Mouse (Mus musculus) erythroblast, adult 5-6 weeks (primary cell): ENCODE data around the gene Dpep3. TPM values are rescaled to one million over a fixed set of nuclear protein-coding genes. Genes with fewer than 3 reads are reported as not detected.
"Not testable (repeated sequence)": the region's sequence is repeated elsewhere in the genome, so short reads cannot be mapped to it uniquely, and the experiment has no call there.

Experiments
- ATAC-seq: replicated peaks from 2 replicates; pipeline ENCODE4 v1.8.0; 2016; ENCODE audit warnings: moderate number of reproducible peaks, mild to moderate bottlenecking, moderate TSS enrichment, inconsistent platforms; ENCODE audit not compliant: poor library complexity, low FRiP score, severe bottlenecking
- total RNA-seq, 2 experiments: library from RNA; stranded (forward) in 1 of 2; stranded (reverse) in 1 of 2; fragments of 150-400 nt in 1 of 2; fragments of 200-764, 138-1000 nt in 1 of 2; gene quantifications; 2 replicates each; pipeline versions ENCODE4 v1.2.3 to v1.2.4; 2015 to 2017; ENCODE audit warnings: low replicate concordance in 2 of 2

The Dpep3 gene
- total RNA-seq (2015; ENCODE audit: low replicate concordance) (not detected in 2 replicates), total RNA-seq (2017; ENCODE audit: low replicate concordance) (not detected in 2 replicates)

GRCm38 (mm10) chr8:105979325-105979724 is at the start of gene Dpep3:
TSS of gene Dpep3 (minus strand) at chr8:105979429.
- no peak for ATAC-seq

- ATAC-seq, result peak; percentile 92
Observed at GRCm38 (mm10) chr8:106022483-106022882, 43.3 kb upstream of the Dpep3 start.

GRCm38 (mm10) chr8:106018039-106018438 is 38.8 kb upstream of the Dpep3 start:
- peak; percentile 57; the same call in 1 of the 2 replicates for ATAC-seq

- peak; percentile 48; the same call in 1 of the 2 replicates for ATAC-seq
Observed at GRCm38 (mm10) chr8:106017130-106017529, 37.9 kb upstream of the Dpep3 start.

DNA sequence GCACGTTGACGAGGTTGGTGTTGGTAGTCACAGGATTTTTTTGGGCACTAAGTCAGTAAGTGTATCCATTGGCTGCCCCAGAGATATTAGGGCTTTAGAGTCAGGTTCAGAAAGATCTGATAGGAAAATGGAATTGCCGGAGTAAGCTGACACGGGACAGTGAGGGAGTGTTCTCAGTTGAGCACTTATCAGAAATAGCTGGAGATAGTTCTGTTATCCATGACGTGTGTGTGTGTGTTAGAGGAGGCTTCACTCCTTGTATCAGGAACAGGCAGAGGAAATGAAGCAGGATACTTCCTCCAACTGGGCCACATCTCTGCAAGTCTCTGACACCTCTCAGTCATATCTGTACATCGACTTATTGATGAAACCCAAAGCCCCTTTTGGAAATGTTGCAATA is 37.1 kb upstream of the Dpep3 start:
- ATAC-seq, result no peak

GRCm38 (mm10) chr8:106012203-106012602 is 33.0 kb upstream of the Dpep3 start:
- 0 out of 2 replicates have a peak, but pooled peaks have one; percentile 21 for ATAC-seq

DNA sequence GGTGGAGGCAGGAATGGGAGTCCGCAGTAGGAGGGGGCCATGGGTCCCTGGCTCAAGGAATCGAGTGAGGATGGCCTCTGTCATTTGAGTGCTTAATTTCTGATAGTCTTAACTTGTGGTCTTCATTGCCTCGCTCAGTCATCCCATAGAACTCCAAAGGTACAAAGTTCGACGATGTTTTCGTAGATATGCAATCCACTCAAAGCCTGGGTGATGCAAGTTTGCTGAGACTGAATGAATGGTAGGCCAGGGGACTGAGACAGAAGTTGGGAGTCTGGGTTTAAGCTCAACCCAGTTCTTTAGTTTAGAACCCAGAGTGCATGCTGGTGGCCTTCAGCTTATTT is 32.4 kb upstream of the Dpep3 start, which contains the start of gene Ddx28:
TSS of gene Ddx28 (minus strand) at position 240 of the 344 bp plus-strand sequence.
- no peak; the same call in 1 of the 2 replicates for ATAC-seq

- peak; percentile 94 for ATAC-seq
Observed at GRCm38 (mm10) chr8:106010748-106011642, 31.8 kb upstream of the Dpep3 start.

DNA sequence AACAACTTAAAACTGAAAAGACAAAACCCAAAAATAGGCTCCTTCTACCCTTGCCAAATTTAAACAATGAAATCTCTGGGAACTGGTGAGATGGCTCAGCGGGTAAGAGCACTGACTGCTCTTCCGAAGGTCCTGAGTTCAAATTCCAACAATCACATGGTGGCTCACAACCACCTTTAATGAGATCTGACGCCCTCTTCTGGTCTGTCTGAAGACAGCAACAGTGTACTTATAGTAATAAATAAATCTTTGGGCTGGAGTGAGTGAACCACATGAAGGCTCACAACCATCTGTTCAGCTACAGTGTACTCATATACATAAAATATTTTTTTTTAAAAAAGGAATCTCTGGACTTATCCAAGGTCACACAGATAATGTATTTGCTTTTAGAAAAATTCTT is 28.7 kb upstream of the Dpep3 start:
- not testable (repeated sequence) for ATAC-seq

- ATAC-seq, result no peak
Observed at GRCm38 (mm10) chr8:106007135-106007534, 27.9 kb upstream of the Dpep3 start.

DNA sequence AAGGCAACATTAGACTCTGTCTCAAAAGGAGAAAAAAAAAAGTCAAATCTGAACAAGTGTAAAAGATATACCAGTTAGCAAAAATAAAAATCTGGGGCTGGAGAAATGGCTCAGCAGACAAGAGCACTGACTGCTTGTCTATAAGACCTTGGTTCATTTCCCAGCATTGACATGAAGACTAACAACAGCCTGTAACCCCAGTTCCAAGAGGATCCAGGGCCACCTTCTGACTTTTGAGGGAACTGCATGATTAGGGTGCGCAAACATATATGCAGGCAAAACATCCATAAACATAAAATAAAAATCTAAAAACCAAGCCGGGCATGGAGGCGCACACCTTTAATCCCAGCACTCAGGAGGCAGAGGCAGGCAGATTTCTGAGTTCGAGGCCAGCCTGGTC is 27.2 kb upstream of the Dpep3 start:
- no peak for ATAC-seq

DNA sequence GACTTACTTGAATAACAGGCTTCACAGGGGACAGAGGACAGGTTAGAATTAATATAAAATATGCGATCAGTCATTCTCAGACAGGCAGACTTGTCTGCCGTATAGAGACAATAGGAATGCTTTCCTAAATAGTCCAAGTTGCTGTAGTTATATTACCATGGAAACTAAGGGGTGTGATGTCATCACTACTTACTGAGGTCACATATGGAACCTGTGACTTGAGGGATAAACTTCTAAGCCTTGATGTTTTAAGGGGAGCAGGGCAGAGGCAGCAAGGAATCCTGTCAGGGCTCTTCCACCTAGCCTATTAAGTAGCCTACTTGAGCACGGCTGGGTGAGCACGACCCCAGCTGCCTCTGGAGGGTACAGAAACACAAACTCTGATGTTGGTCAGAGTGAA is 26.6 kb upstream of the Dpep3 start, which contains the start of gene Dpep2nb:
TSS of gene Dpep2nb (minus strand) at position 101 of the 400 bp plus-strand sequence.
- ATAC-seq, result no peak

DNA sequence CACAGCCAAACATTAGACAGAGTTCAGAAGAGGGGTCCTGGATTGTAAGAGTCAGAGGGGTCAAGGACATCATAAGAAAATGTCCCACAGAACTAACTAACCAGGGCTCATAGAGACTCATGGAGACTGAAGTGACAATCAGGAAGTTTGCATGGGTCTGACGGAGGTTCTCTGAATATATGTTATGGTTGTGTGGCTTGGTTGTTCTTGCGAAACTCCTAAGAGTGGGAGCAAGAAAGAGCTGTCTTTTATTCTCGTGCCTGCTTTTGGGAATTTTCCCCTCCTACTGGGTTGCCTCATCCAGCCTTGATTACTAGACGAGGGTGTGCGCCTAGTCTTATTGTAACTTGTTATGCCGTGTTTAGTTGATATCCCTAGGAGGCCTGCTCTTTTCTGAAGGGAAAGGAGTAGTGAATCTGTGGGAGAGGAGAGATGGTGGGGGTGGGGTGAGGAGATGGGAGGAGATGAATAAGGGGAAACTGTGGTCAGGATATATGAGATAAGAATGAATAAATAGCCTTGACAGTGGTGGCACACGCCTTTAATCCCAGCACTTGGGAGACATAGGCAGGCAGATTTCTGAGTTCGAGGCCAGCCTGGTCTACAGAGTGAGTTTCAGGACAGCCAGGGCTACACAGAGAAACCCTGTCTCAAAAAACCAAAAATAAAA is 25.4 kb upstream of the Dpep3 start:
- no peak for ATAC-seq

GRCm38 (mm10) chr8:106001908-106002307 is 22.7 kb upstream of the Dpep3 start:
- ATAC-seq, result no peak

DNA sequence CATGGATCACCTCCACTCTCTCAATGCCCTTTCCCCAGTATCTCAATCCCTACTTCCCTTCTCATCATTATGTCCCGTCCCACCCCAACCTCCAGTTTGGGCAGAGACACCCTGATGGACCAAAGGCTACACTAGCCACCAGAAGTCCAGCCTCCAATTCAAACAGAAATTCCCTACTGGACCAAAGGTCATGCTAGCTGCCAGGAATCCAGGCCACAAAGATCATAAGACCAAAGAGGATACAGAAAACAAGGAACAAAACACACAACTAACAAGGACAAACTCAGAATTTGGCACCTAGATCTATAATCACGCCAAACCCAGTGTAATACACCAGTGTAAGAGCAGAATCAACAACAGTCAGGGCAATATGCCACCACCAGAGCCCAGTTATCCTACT is 19.7 kb upstream of the Dpep3 start:
- ATAC-seq, result no peak

DNA sequence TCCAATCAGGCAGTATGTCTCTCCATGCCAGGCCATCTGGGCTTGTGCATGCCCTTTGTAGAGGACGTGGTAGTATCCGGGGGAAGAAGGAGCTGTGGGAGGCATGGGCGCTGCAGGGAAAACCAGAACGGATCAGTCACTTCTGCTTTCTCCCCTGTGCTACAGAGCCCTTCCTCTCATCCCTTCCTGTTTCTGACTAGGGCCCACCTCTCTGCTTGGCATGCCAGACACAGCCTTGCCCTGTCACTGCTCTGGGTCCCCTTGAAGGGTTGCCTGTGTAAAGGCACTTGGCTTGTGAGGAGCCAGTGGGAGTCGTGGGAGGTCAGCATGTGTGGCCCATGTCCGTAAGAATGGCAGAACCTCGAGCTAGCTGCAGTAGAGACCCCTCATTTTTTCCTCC is 17.1 kb upstream of the Dpep3 start:
- ATAC-seq, result peak; percentile 54

GRCm38 (mm10) chr8:105993226-105993625 is 14.0 kb upstream of the Dpep3 start:
- no peak for ATAC-seq

DNA sequence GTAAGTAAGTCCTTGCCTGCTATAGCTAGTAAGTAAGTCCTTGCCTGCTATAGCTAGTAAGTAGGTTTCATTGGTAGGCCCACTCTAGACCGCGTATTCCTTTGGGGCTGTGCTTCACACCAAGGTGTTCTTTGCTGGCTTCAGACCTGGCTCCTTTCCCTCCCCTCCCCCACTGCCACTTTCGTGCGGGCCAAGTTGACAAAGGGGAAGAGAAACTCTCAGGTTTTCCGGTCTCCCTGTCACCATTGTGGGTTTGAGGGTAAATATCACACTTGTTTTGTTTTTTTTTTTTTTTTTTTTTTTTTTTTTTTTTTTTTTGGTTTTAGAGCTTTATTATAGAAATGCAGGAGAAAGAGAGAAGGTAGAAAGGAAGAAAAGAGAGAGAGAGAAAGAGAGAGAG is 13.3 kb upstream of the Dpep3 start:
- ATAC-seq, result no peak

DNA sequence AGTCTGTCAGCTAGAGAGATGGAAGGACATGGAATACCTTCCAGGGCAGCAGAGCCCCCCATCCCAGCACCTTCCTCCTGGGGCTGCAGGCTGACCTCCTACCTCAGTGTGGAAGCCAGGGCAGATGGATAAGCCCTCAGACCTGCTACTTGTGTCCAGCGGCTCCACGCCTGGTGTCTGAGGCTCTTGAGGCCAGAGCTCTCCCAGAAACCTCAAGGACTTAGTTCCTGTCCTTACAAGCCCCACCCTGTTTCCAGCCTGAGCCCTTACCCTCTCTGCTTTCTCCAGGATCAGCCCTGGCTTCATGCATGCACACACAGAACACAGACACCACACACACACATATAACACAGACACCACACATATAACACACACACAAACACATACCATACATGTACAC is 12.3 kb upstream of the Dpep3 start:
- no peak for ATAC-seq

DNA sequence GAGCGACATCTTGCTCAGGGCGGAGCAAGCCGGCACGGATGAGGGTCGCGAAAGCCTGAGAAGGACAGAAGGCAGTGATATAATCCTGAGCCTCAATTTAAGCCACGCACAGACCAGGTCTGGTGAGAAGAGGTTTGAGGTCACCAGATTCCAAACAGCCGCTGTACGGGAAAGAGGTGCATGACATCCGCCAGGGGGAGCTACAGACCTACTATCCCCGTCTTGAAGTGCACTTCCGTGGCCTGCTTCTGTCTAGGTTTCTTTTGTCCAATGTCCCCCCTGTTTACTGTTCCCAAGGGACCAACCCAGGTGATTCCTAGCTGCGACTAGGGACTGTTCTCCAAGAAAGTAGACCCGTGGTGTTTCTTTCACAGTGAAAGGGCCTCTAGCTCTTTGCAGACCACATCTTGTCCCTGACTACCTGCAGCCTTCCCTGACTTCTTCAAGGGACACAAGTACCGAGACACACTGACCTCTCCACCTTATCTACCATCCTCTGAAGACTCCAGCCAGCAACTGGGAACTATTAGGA is 11.7 kb upstream of the Dpep3 start, which contains the start of gene Dus2:
TSS of gene Dus2 (plus strand) at position 482 of the 532 bp plus-strand sequence.
- peak; percentile 89 for ATAC-seq
